Mouse (Mus musculus) forebrain, embryonic 14.5 days (tissue): ENCODE results near the gene Itga2. TPM values are rescaled to one million over a fixed set of nuclear protein-coding genes. Genes with fewer than 3 reads are reported as not detected.
A peak's percentile ranks its signal among the peaks of the same experiment; 100 is the strongest.

Experiments
- ATAC-seq: fragments of 200-750 bp; cut with Nextera tagmentation; 2 replicates; pipeline ENCODE4 v1.8.0; 2017; ENCODE audit warnings: mild to moderate bottlenecking, moderate library complexity
- DNase-seq: peaks from one replicate; pipeline ENCODE4 v3.0.0-alpha.2; 2015; ENCODE audit warnings: low spot score
- H3K27ac ChIP-seq: fragments of 300-500 bp; sonication (generic); 2 replicates; pipeline ENCODE4 v1.5.1; 2014; ENCODE audit warnings: low read depth, mild to moderate bottlenecking, control low read depth, low read length, moderate library complexity
- H3K27me3 ChIP-seq: fragments of 300-500 bp; sonication (generic); replicated peaks from 2 replicates; pipeline ENCODE4 v1.6.1; 2014; ENCODE audit warnings: low read length, control low read depth, mixed read lengths; ENCODE audit not compliant: control insufficient read depth, insufficient read depth
- H3K36me3 ChIP-seq: fragments of 300-500 bp; sonication (generic); 2 replicates; pipeline ENCODE4 v1.6.1; 2014; ENCODE audit warnings: low read length, control low read depth; ENCODE audit not compliant: control insufficient read depth, insufficient read depth
- H3K4me1 ChIP-seq: fragments of 300-500 bp; sonication (generic); 2 replicates; pipeline ENCODE4 v1.6.1; 2014; ENCODE audit warnings: antibody characterized with exemption, low read length, control low read depth; ENCODE audit not compliant: control insufficient read depth, insufficient read depth
- H3K4me2 ChIP-seq: fragments of 300-500 bp; sonication (generic); 2 replicates; pipeline ENCODE4 v1.6.1; 2014; ENCODE audit warnings: mild to moderate bottlenecking, control low read depth, low read length
- H3K4me3 ChIP-seq: fragments of 300-500 bp; sonication (generic); 2 replicates; pipeline ENCODE4 v1.5.1; 2014; ENCODE audit warnings: low read depth, low read length, control low read depth
- H3K9ac ChIP-seq: fragments of 300-500 bp; sonication (generic); 2 replicates; pipeline ENCODE4 v1.6.1; 2014; ENCODE audit warnings: mild to moderate bottlenecking, low read length, control low read depth, moderate library complexity
- H3K9me3 ChIP-seq: fragments of 300-500 bp; sonication (generic); replicated peaks from 2 replicates; pipeline ENCODE4 v1.6.1; 2016; ENCODE audit warnings: low read length, control low read depth, mixed read lengths; ENCODE audit not compliant: control insufficient read depth
- WGBS: fragments of 180-500 bp; shearing (Covaris S2); extraction: QIAGEN DNeasy Blood & Tissue Kit; methylation state at CpG from one replicate; pipeline ENCODE4 v1.1.7; 2014; 5-methylcytosine and 5-hydroxymethylcytosine counted together
- polyA plus RNA-seq: library from polyadenylated mRNA; unstranded; fragments of >200 nt; fragmentation: Nextera tagmentation; extraction: Ambion mirVana; gene quantifications from 2 replicates; pipeline ENCODE4 v1.2.1, GENCODE M21; 2014

Gene Itga2
- polyA plus RNA-seq, 1 experiment from 2014 or later: 2.0 TPM

- no peaks in the 10 kb centered on the region for H3K36me3 ChIP-seq
- H3K9ac ChIP-seq: peak overlapping the region; percentile 32; the same call in 1 of the 2 replicates
- no peaks in the 10 kb centered on the region for H3K27me3 ChIP-seq
- ATAC-seq (peak; percentile 97), DNase-seq (peak; percentile 90)
- H3K4me3 ChIP-seq: no peak overlapping the region
- H3K4me1 ChIP-seq: peaks cover 8% of the 10 kb centered on the region
- no peaks in the 10 kb centered on the region for H3K9me3 ChIP-seq
- peak overlapping the region; percentile 68; the same call in 1 of the 2 replicates for H3K27ac ChIP-seq
- H3K4me2 ChIP-seq: peak overlapping the region; percentile 23
- 2% methylated on average over 9 of the region's 9 CpGs for WGBS
Observed at GRCm38 (mm10) chr13:114923331-114923730, 8.6 kb downstream of the Itga2 start.

GRCm38 (mm10) chr13:114915767-114916166 is 16.1 kb downstream of the Itga2 start:
- Histone ChIP-seq H3K4me2 (no peak overlapping the region), H3K9ac (no peak overlapping the region)

GRCm38 (mm10) chr13:114914963-114915362 is 16.9 kb downstream of the Itga2 start:
- ATAC-seq (no peak), DNase-seq (no peak)
- Histone ChIP-seq H3K9ac (no peak overlapping the region), H3K4me1 (no peaks in the 10 kb centered on the region), H3K4me3 (no peak overlapping the region), H3K27ac (no peak overlapping the region), H3K4me2 (no peak overlapping the region), H3K27me3 (no peaks in the 10 kb centered on the region), H3K36me3 (no peaks in the 10 kb centered on the region), H3K9me3 (no peaks in the 10 kb centered on the region)
- WGBS: 92% methylated on average over 4 of the region's 4 CpGs

More at GRCm38 (mm10) chr13:114915767-114916166, 16.1 kb downstream of the Itga2 start:
- 86% methylated on average over 5 of the region's 5 CpGs for WGBS
- Histone ChIP-seq H3K4me1 (no peaks in the 10 kb centered on the region), H3K9me3 (no peaks in the 10 kb centered on the region), H3K27me3 (no peaks in the 10 kb centered on the region), H3K4me3 (no peak overlapping the region), H3K27ac (no peak overlapping the region), H3K36me3 (no peaks in the 10 kb centered on the region)
- DNase-seq: no peak
- no peak for ATAC-seq

GRCm38 (mm10) chr13:114914559-114914958 is 17.3 kb downstream of the Itga2 start:
- DNase-seq: no peak
- no peaks in the 10 kb centered on the region for H3K4me1 ChIP-seq
- H3K27ac ChIP-seq: no peak overlapping the region
- H3K4me3 ChIP-seq: no peak overlapping the region
- ATAC-seq: no peak
- 89% methylated on average over 4 of the region's 4 CpGs for WGBS
- H3K9ac ChIP-seq: no peak overlapping the region
- H3K36me3 ChIP-seq: no peaks in the 10 kb centered on the region
- no peaks in the 10 kb centered on the region for H3K9me3 ChIP-seq
- H3K27me3 ChIP-seq: no peaks in the 10 kb centered on the region
- H3K4me2 ChIP-seq: no peak overlapping the region

- WGBS: 83% methylated on average over 9 of the region's 9 CpGs
- H3K27me3 ChIP-seq: no peaks in the 10 kb centered on the region
- no peak overlapping the region for H3K4me2 ChIP-seq
- ATAC-seq (no peak), DNase-seq (no peak)
- no peaks in the 10 kb centered on the region for H3K36me3 ChIP-seq
- no peaks in the 10 kb centered on the region for H3K4me1 ChIP-seq
- no peak overlapping the region for H3K9ac ChIP-seq
- H3K27ac ChIP-seq: no peak overlapping the region
- H3K9me3 ChIP-seq: no peaks in the 10 kb centered on the region
- H3K4me3 ChIP-seq: no peak overlapping the region
Observed at GRCm38 (mm10) chr13:114910629-114911028, 21.3 kb downstream of the Itga2 start.

- Histone ChIP-seq H3K9me3 (no peaks in the 10 kb centered on the region), H3K4me2 (no peak overlapping the region), H3K4me1 (no peaks in the 10 kb centered on the region), H3K36me3 (no peaks in the 10 kb centered on the region), H3K27ac (no peak overlapping the region), H3K9ac (no peak overlapping the region), H3K4me3 (no peak overlapping the region), H3K27me3 (no peaks in the 10 kb centered on the region)
- ATAC-seq: no peak
- 96% methylated on average over 5 of the region's 5 CpGs for WGBS
- DNase-seq: no peak
Observed at GRCm38 (mm10) chr13:114909514-114909913, 22.4 kb downstream of the Itga2 start.

GRCm38 (mm10) chr13:114907876-114908275 is 24.0 kb downstream of the Itga2 start:
- no peak overlapping the region for H3K4me2 ChIP-seq
- no peak for ATAC-seq
- H3K4me3 ChIP-seq: no peak overlapping the region
- H3K27ac ChIP-seq: no peak overlapping the region
- no peak for DNase-seq
- WGBS: 81% methylated on average over 4 of the region's 4 CpGs
- no peaks in the 10 kb centered on the region for H3K36me3 ChIP-seq
- no peaks in the 10 kb centered on the region for H3K4me1 ChIP-seq
- H3K9ac ChIP-seq: no peak overlapping the region
- no peaks in the 10 kb centered on the region for H3K9me3 ChIP-seq
- no peaks in the 10 kb centered on the region for H3K27me3 ChIP-seq

- ATAC-seq (no peak), DNase-seq (no peak)
- Histone ChIP-seq H3K4me3 (no peak overlapping the region), H3K4me2 (no peak overlapping the region), H3K9ac (no peak overlapping the region), H3K4me1 (no peaks in the 10 kb centered on the region), H3K9me3 (no peaks in the 10 kb centered on the region), H3K36me3 (no peaks in the 10 kb centered on the region), H3K27ac (no peak overlapping the region), H3K27me3 (no peaks in the 10 kb centered on the region)
- WGBS: 85% methylated on average over 10 of the region's 10 CpGs
Observed at GRCm38 (mm10) chr13:114896751-114897386, 35.0 kb downstream of the Itga2 start.

- ATAC-seq (no peak), DNase-seq (no peak)
- no peak overlapping the region for H3K27ac ChIP-seq
- H3K36me3 ChIP-seq: no peaks in the 10 kb centered on the region
- no peak overlapping the region for H3K4me2 ChIP-seq
- no peaks in the 10 kb centered on the region for H3K27me3 ChIP-seq
- no peaks in the 10 kb centered on the region for H3K9me3 ChIP-seq
- H3K4me1 ChIP-seq: no peaks in the 10 kb centered on the region
- no peak overlapping the region for H3K4me3 ChIP-seq
- H3K9ac ChIP-seq: no peak overlapping the region
- 96% methylated on average over 7 of the region's 7 CpGs for WGBS
Observed at GRCm38 (mm10) chr13:114895896-114896295, 36.0 kb downstream of the Itga2 start.
